Mouse (Mus musculus) intestine, embryonic 16.5 days (tissue): Measurements from ENCODE around the gene 4930453N24Rik. TPM values are rescaled to one million over a fixed set of nuclear protein-coding genes. Genes with fewer than 3 reads are reported as not detected.
A peak's percentile ranks its signal among the peaks of the same experiment; 100 is the strongest.

ENCODE experiments used
- ATAC-seq: fragments of 200-750 bp; cut with Nextera tagmentation; 2 replicates; pipeline ENCODE4 v1.8.0; 2017; ENCODE audit warnings: moderate TSS enrichment, moderate library complexity
- H3K27ac ChIP-seq: fragments of 300-500 bp; sonication (generic); 2 replicates; pipeline ENCODE4 v1.5.1; 2014; ENCODE audit warnings: mild to moderate bottlenecking, low read length
- H3K27me3 ChIP-seq: fragments of 300-500 bp; sonication (generic); replicated peaks from 2 replicates; pipeline ENCODE4 v1.6.1; 2014; ENCODE audit warnings: low read length, control low read depth, mixed read lengths; ENCODE audit not compliant: control insufficient read depth, insufficient read depth
- H3K36me3 ChIP-seq: fragments of 300-500 bp; sonication (generic); 2 replicates; pipeline ENCODE4 v1.6.1; 2014; ENCODE audit warnings: low read length, control low read depth; ENCODE audit not compliant: control insufficient read depth, insufficient read depth
- H3K4me1 ChIP-seq: fragments of 300-500 bp; sonication (generic); 2 replicates; pipeline ENCODE4 v1.6.1; 2014; ENCODE audit warnings: low read length, control low read depth, mixed read lengths; ENCODE audit not compliant: control insufficient read depth, insufficient read depth
- H3K4me2 ChIP-seq: fragments of 300-500 bp; sonication (generic); 2 replicates; pipeline ENCODE4 v1.6.1; 2014; ENCODE audit warnings: low read depth, low read length, control low read depth
- H3K4me3 ChIP-seq: fragments of 300-500 bp; sonication (generic); 2 replicates; pipeline ENCODE4 v1.5.1; 2014; ENCODE audit warnings: mild to moderate bottlenecking, low read length
- H3K9ac ChIP-seq: fragments of 300-500 bp; sonication (generic); 2 replicates; pipeline ENCODE4 v1.6.1; 2014; ENCODE audit warnings: low read depth, low read length
- H3K9me3 ChIP-seq: fragments of 300-500 bp; sonication (generic); 2 replicates; pipeline ENCODE4 v1.6.1; 2016; ENCODE audit warnings: low read length, control low read depth; ENCODE audit not compliant: control insufficient read depth
- WGBS: fragments of 180-500 bp; shearing (Covaris S2); extraction: QIAGEN DNeasy Blood & Tissue Kit; methylation state at CpG from one replicate; pipeline ENCODE4 v1.1.7; 2014; 5-methylcytosine and 5-hydroxymethylcytosine counted together
- polyA plus RNA-seq: library from polyadenylated mRNA; unstranded; fragments of >200 nt; fragmentation: Nextera tagmentation; extraction: Ambion mirVana; gene quantifications from 2 replicates; pipeline ENCODE4 v1.2.1, GENCODE M21; 2015

Gene 4930453N24Rik
- polyA plus RNA-seq = 14.9 and 16.4 TPM in 2 replicates

GRCm38 (mm10) chr16:64770521-64771430 is at the start of gene 4930453N24Rik:
Gene 4930453N24Rik (minus strand): TSS chr16:64771161.
- H3K27ac ChIP-seq = peak within 1 kb of the TSS; percentile 68
- peak within 1 kb of the TSS; percentile 91 for H3K9ac ChIP-seq
- H3K4me3 ChIP-seq = peak within 1 kb of the TSS; percentile 92
- H3K27me3 ChIP-seq = no peaks in the 10 kb centered on the region
- H3K9me3 ChIP-seq = no peaks in the 10 kb centered on the region
- peak; percentile 98 for ATAC-seq
- WGBS = 2% methylated on average over 72 of the region's 72 CpGs
- peak within 1 kb of the TSS; percentile 53 for H3K4me2 ChIP-seq
- no peaks in the 10 kb centered on the region; the same call in 1 of the 2 replicates for H3K4me1 ChIP-seq
- no peaks in the 10 kb centered on the region for H3K36me3 ChIP-seq

DNA sequence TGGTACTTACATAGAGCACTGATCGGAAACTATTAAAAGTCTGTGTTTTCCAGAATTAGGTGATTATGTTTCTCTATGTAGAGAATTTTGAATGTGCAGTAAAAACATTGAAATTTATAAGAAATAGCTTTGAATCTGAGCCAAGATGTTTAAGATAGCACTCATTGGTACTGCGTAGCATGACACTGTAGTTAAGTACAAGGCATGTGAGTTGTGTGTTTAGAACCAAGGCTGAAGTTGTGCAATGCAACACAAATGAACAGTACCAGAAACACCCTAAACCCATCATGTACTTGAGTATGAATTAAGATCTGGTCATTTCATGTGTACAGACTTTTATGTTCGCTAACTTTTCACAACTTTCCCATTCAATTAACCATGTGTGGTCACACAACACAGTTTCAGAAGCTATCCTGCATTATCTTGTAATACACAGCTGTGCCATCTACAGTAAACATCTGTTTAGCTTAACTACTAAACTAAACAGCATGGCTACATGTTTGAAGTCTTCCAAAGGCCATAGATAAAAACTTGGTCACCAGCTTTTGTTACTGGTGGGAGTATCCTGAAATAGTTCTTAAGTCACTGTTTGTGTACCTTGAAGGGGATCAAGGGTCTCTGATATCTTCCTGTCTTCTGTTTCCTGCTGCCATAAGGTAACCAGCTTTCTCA is 46.3 kb upstream of the 4930453N24Rik start:
- Histone ChIP-seq H3K4me1 (no peaks in the 10 kb centered on the region), H3K36me3 (no peaks in the 10 kb centered on the region; the same call in 1 of the 2 replicates), H3K4me2 (no peak overlapping the region), H3K9ac (no peak overlapping the region), H3K27ac (no peak overlapping the region), H3K4me3 (no peak overlapping the region), H3K27me3 (no peaks in the 10 kb centered on the region), H3K9me3 (no peaks in the 10 kb centered on the region)
- WGBS = 95% methylated on average over 3 of the region's 3 CpGs
- no peak for ATAC-seq

DNA sequence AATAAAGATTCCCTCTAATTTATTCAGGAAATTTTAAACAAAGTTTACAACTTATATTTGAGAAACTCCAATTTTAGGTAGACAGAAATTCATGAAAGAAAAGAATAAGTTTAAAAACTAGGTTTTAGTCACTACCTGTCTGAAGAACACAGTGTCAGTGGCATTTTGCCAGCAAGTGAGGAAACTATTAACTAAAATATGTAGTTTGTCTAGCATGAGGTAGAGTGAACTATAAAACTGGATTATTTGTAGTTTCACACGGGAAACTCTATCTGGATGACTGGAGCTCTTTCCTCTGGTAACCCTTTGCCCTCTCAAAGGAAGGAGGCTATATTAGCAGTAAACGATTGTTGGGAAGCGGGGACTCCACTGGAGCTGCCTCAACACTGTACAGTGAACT is 32.1 kb upstream of the 4930453N24Rik start:
- Histone ChIP-seq H3K36me3 (no peaks in the 10 kb centered on the region), H3K9me3 (no peaks in the 10 kb centered on the region), H3K4me3 (no peak overlapping the region), H3K9ac (no peak overlapping the region), H3K27me3 (no peaks in the 10 kb centered on the region), H3K4me1 (no peaks in the 10 kb centered on the region), H3K27ac (no peak overlapping the region), H3K4me2 (no peak overlapping the region)
- no peak for ATAC-seq
- 58% methylated on average over 3 of the region's 3 CpGs for WGBS

- H3K9ac ChIP-seq = no peak overlapping the region
- H3K27me3 ChIP-seq = no peaks in the 10 kb centered on the region
- no peak overlapping the region for H3K4me3 ChIP-seq
- H3K36me3 ChIP-seq = no peaks in the 10 kb centered on the region
- ATAC-seq = no peak
- H3K4me1 ChIP-seq = no peaks in the 10 kb centered on the region
- H3K27ac ChIP-seq = no peak overlapping the region
- H3K9me3 ChIP-seq = no peaks in the 10 kb centered on the region
- H3K4me2 ChIP-seq = no peak overlapping the region
Measured at GRCm38 (mm10) chr16:64801638-64802037, 30.7 kb upstream of the 4930453N24Rik start.

GRCm38 (mm10) chr16:64800393-64800792 is 29.4 kb upstream of the 4930453N24Rik start:
- Histone ChIP-seq H3K36me3 (no peaks in the 10 kb centered on the region), H3K27ac (no peak overlapping the region), H3K9ac (no peak overlapping the region), H3K4me3 (no peak overlapping the region), H3K4me1 (no peaks in the 10 kb centered on the region), H3K27me3 (no peaks in the 10 kb centered on the region), H3K4me2 (no peak overlapping the region), H3K9me3 (no peaks in the 10 kb centered on the region)
- 92% methylated on average over 5 of the region's 5 CpGs for WGBS
- ATAC-seq = no peak

GRCm38 (mm10) chr16:64794802-64795201 is 23.8 kb upstream of the 4930453N24Rik start:
- Histone ChIP-seq H3K9me3 (no peaks in the 10 kb centered on the region), H3K36me3 (no peaks in the 10 kb centered on the region), H3K4me1 (no peaks in the 10 kb centered on the region), H3K4me2 (no peak overlapping the region), H3K9ac (no peak overlapping the region), H3K27me3 (no peaks in the 10 kb centered on the region), H3K4me3 (no peak overlapping the region), H3K27ac (no peak overlapping the region)
- 83% methylated on average over 2 of the region's 2 CpGs for WGBS
- no peak for ATAC-seq

DNA sequence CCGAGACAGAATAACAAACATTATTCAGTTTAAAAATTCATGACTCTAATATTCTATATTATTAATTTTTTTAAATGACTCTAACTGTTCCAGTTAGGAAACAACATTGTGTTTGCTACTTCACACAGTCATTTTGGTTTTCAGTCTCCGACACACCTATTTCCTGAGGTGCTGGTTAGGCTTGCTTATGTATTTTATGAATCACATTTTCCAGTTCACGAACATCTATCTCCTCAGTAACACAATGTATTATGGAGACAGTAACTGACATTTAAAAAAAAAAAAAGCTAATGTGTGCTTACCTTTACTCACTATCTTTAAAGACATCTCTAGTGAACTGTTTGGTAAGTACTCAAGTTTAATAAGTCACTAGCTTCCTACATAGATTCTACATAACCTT is 18.7 kb upstream of the 4930453N24Rik start:
- no peak overlapping the region for H3K4me2 ChIP-seq
- ATAC-seq = no peak
- no peak overlapping the region for H3K27ac ChIP-seq
- no peak overlapping the region for H3K9ac ChIP-seq
- no peaks in the 10 kb centered on the region for H3K36me3 ChIP-seq
- H3K4me1 ChIP-seq = no peaks in the 10 kb centered on the region
- 93% methylated on average over 3 of the region's 3 CpGs for WGBS
- H3K4me3 ChIP-seq = no peak overlapping the region
- H3K27me3 ChIP-seq = no peaks in the 10 kb centered on the region
- H3K9me3 ChIP-seq = no peaks in the 10 kb centered on the region

DNA sequence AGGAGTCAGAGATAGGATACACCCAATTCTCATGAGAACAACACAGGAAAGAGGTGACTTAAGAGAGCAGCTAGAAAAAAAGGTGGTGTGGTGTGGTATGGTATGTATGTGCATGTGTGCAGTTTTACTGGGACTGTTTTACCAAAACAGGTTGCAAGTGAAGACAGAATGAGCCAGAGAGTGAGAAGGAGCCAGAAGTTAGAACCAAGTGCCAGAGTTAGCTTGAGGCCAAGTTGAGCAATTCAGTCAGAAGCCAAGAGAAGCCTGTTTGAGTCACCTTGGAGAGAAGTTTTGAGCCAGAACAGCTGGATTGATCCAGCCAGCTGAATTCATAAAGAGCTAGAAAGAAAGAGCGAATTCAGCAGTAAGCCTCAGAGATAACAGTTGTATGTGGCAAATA is 4.6 kb upstream of the 4930453N24Rik start:
- no peak for ATAC-seq
- 73% methylated on average over 1 of the region's 1 CpGs for WGBS

GRCm38 (mm10) chr16:64771431-64771818 is 464 bp upstream of the 4930453N24Rik start:
- ATAC-seq = no peak
- Histone ChIP-seq H3K9ac (no peak overlapping the region), H3K27ac (no peak overlapping the region)

More for the DNA sequence above, 4.6 kb upstream of the 4930453N24Rik start:
- Histone ChIP-seq H3K4me3 (no peak overlapping the region), H3K4me1 (no peaks in the 10 kb centered on the region), H3K27me3 (no peaks in the 10 kb centered on the region), H3K9me3 (no peaks in the 10 kb centered on the region), H3K27ac (no peak overlapping the region), H3K4me2 (no peak overlapping the region), H3K36me3 (no peaks in the 10 kb centered on the region), H3K9ac (no peak overlapping the region)

More at GRCm38 (mm10) chr16:64771431-64771818, 464 bp upstream of the 4930453N24Rik start:
- peak overlapping the region; percentile 92 for H3K4me3 ChIP-seq
- WGBS = 84% methylated on average over 2 of the region's 2 CpGs
- peak overlapping the region; percentile 38 for H3K4me2 ChIP-seq
- no peaks in the 10 kb centered on the region; the same call in 1 of the 2 replicates for H3K4me1 ChIP-seq
- no peaks in the 10 kb centered on the region for H3K9me3 ChIP-seq
- H3K36me3 ChIP-seq = no peaks in the 10 kb centered on the region
- H3K27me3 ChIP-seq = no peaks in the 10 kb centered on the region
